Mouse (Mus musculus): Measurements from ENCODE around the gene Zbtb20.

DNA sequence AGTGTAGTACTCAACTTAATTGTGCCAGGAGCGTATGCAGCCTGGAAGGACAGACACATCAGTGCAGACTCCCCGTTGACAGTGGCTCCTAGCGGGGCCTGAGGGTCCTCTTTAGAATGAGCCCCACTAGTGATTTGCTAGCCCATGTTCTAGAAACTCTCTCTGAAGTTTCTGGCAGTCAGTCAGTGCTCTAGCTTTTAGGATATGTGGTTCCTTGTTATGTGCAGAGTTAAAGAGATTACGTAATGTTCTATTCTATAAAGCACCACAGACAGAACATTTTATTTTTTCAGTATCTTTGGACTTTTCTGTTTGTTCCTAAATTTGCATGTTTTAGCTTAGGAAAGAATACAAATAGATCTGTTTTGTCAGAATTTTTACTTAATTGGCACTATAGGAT lies 378.1 kb downstream of the Zbtb20 start:
- TF ChIP-seq CTCF (IDR thresholded peaks at IDR 0.05; ENCODE audit: low read depth): no peak
- TF ChIP-seq EP300 (IDR thresholded peaks at IDR 0.05; ENCODE audit: low read depth): no peak

Measured in liver, embryonic 14.5 days (tissue).